Mouse (Mus musculus) G1E (cell line): Measurements from ENCODE around the gene Olfr38.

Source experiments
- CTCF ChIP-seq: IDR thresholded peaks from 2 replicates; pipeline ENCODE4 v1.5.1; 2012; ENCODE audit warnings: low read depth, low read length, inconsistent platforms, mixed read lengths
- GATA1 ChIP-seq: IDR thresholded peaks from 2 replicates; pipeline ENCODE4 v1.6.1; 2012; ENCODE audit warnings: borderline replicate concordance, low read length, inconsistent platforms, mixed read lengths
- GATA2 ChIP-seq: IDR thresholded peaks from 2 replicates; pipeline ENCODE4 v1.6.1; 2012; ENCODE audit warnings: low read depth, low read length, inconsistent platforms, borderline replicate concordance
- POLR2AphosphoS5 ChIP-seq: IDR thresholded peaks from 2 replicates; pipeline ENCODE4 v1.6.1; 2012; ENCODE audit warnings: low read depth, low read length, inconsistent platforms; ENCODE audit not compliant: insufficient replicate concordance
- TAL1 ChIP-seq: conservative IDR thresholded peaks from 2 replicates; pipeline ENCODE4 v1.6.1; 2012; ENCODE audit warnings: low read depth, low read length, inconsistent platforms, mixed read lengths

GRCm38 (mm10) chr6:42742303-42742702 is 13.9 kb upstream of the Olfr38 start:
- no peak for TF ChIP-seq CTCF
- no peak for TF ChIP-seq GATA1
- no peak for TF ChIP-seq GATA2
- no peak for TF ChIP-seq POLR2AphosphoS5
- no peak for TF ChIP-seq TAL1
